Mouse (Mus musculus): Measurements from ENCODE around the gene Sspn.
A peak's percentile ranks its signal among the peaks of the same experiment; 100 is the strongest.

Sspn gene

GRCm38 (mm10) chr6:145977344-145977743, 45.9 kb downstream of the Sspn start:
- no peak for DNase-seq

GRCm38 (mm10) chr6:145977771-145978450, 46.5 kb downstream of the Sspn start:
- DNase-seq = no peak

DNA sequence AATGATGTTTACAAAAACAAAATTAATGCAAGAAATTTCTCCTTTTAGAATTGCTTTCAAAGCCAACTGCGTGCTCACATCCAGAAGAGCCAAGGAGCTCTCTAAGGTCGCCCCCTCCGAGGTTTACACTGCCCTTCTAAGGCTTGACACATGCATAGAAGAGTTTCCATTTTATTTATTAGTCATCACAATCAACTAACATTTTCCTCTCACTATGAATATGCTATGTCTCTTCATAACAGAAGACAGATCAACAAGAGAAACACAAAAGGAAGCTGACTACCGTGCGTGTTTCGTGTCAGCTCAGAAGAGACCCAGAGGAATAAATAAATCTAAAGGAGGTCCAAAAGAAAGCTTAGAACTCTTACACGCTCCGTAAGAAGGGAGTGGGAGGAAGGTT, 49.6 kb downstream of the Sspn start:
- no peak for DNase-seq

DNA sequence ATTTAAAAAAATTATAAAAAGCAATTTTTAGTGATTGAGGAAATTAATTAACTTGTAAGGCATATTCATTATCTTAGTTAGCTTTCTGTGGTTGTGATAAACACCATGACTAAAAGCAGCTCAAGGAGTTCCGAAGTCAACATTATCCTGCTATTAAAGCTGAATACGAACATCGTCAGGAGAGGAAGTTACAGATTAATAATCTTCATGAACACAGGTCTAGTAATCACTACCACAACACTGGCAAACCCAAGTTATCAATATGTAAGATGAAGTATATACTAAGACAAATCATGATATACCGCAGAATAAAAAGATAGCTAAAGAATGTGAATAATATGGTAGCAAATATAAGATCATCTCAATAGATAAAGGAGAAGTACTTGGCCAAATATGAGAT, 50.9 kb downstream of the Sspn start:
- no peak for DNase-seq

DNA sequence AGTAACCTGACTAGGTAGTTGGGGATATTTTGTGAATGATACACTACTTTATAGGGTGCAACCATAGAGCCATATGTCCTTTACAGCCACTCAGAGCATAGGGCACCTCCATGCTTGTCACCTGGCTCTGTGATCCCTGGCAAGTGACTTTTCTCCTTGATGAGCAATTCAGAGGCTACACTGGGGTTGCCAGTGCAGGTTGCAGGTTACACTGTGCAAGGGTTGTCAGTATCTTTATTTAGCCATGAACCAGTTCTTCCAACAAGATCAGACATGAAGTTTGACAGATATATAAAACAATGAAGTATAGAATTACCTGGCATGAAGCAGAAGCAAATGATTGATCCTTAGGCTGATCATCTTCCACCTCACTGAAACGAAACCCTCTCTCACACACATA, 59.1 kb downstream of the Sspn start:
- DNase-seq = no peak

DNA sequence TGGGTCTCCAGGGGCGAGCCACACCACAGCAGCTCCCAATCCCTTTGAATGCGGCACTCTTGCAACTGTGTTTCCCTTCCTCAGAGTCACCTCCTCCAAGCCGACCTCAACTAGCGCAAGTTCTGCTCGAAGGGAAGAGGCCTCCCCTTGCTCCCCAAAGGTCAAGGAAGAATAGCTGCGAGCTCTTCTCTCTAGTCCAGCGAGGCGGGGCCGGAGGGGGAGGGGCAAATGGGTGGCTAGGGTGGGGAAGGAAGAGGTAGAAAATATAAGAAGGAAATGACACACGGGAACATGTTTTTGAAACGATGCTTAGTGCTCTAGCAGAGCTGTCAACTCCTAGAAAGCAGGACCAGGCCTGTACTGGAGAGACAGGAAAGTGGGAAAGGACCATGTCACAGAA, 61.1 kb downstream of the Sspn start:
- DNase-seq = no peak

DNA sequence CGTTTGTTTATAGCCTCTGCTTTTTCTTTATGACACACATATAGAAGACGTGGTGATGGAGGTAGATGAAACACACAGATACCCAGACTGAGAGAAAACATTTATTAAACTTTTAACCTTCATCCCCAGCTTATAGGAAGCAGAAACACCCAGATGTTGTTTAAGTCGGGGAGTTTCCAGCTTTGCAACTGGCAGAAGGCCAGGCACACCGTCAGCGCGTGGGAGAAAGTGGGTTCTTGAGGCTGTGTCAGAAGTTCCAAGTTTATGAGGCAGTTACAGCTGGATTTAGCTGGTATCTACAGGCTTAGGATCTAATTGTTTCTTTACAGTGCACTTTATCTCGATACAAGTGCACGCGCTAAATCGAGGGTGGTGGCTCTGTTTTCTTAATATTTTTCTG, 61.5 kb downstream of the Sspn start:
- peak; percentile 32 for DNase-seq

DNA sequence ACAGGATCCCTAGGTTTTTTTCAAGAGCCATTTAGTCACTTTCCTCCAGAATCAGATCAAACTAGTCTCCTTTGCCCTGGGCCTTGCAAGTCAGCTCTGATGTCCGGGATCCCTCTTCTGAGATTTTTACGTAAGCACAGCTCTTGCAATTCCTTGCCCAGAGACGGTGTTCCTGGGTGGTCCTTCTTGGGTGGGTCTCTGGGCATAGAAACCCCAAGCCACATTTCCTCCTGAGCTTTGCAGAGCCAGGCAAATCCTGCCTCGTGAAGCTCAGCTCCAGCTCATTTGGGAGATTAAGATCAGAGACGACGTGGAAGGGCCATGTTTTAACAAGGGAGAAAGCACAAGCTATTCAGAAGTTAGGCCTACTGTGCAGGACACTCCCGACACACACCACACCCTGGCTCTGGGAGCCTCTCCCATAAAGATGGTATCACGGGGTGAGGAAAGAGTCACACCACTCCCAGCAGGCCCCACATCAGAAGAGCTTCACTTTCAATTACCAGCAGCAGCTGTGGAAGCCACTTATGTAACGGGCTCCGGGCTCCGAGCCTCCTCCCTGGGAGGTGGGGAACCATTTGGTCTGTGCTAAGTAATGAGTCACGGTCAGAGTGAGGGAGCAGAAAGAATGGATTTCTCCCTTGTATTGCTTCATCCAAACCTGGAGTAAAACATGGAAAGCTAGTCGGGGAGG, 67.0 kb downstream of the Sspn start:
- peak; percentile 43 for DNase-seq

DNA sequence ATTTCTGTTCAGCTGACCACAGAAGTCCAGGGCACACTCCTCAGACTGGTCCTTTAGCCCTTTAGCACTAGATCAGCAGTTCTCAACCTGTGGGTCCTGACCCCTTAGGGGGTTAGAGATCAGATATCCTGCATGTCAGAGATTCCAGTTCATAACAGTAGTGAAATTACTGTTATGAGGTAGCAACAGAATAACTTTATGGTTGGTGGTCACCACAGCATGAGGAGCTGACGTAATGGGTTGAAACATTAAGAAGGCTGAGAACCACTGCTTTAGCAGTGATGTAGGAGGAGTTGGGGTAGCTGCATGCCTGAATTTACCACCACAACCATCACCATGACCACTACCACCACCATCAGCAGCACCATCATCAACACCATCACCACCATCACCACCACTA, 69.3 kb downstream of the Sspn start:
- DNase-seq = no peak

GRCm38 (mm10) chr6:146001396-146002191, 70.2 kb downstream of the Sspn start:
- DNase-seq = no peak

- DNase-seq = no peak
These were observed 72.7 kb downstream of the Sspn start for GRCm38 (mm10) chr6:146004174-146004601.

DNA sequence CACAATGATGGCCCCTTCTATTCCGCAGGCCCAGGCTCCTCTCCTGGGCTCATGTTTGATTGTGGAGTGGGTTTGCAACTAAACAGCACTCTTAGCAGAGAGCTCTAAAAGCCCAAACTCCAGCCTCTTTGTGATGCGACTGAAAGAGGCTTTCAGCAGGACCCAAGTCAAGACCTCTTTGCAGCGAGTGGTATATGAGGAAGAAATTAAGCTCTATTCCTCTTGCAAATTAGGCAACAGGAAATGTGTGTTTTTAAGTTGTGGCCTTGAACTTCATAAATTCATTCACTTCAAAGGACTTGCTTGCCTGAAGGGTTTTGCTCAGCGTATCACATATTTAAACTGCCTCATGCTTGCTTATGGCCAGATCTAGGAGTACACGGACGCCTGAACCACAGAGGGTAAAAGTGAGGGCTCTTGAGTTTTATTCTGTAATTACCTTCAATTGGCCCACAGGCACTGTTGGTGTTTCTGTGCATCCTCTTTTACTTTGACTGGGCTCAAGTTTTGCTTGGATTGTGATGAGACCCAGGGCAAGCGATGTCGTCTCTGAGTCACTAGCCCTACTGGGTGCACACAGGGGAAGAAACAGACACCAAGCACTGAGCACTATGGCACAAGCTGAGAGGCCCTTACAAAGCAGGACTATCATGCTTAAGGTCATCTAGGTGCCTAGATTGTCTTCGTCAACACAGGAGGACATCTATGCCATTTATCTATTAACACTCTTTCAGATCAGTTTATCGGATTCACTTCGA, 73.9 kb downstream of the Sspn start:
- DNase-seq = no peak

- DNase-seq = no peak
These were observed 74.6 kb downstream of the Sspn start for GRCm38 (mm10) chr6:146005935-146006564.

DNA sequence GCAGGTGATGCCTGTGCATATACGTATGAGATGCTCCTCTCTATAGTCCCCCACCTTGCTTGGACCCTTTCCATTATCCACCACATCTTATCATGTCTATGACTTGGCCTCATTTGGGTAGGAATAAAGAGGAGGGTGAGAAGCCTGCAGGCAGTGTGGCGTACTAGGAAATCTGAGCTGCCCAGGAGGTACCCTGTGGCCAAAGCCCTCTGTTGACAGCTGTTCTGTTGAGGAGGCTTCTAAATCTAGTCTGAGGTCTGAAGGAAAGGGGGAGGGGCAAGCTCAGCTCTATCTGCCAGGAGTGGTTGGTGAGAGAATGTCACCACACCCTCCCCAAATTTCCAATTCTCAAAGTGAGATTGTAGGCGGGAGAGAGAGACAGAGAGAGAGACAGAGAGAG, 75.3 kb downstream of the Sspn start:
- no peak for DNase-seq

DNA sequence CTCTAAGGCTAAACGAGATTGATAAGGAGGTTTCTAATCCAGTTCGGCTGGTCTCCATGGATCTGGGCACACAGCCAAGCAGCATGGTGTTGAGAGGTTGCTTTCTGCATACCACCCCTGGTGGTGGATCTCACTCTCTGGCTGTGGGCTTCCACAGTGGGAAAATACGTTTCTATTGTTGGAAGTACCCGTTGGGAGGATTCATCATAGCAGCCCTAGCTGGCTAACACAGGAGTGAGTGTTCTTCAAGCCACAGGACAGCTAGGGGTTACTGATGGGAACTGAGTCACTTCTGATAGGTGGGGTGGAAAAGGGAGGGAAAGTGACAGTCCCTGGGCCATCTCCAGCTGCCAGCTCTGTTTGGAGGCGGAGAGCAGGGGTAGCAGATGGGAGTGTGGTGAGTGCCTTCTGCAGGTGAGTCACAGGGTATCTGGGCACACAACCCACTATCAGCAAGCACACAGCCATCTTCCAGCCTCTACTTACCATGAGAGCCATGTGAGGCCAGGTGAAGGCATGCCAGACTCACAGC, 77.1 kb downstream of the Sspn start:
- DNase-seq = peak; percentile 62

DNA sequence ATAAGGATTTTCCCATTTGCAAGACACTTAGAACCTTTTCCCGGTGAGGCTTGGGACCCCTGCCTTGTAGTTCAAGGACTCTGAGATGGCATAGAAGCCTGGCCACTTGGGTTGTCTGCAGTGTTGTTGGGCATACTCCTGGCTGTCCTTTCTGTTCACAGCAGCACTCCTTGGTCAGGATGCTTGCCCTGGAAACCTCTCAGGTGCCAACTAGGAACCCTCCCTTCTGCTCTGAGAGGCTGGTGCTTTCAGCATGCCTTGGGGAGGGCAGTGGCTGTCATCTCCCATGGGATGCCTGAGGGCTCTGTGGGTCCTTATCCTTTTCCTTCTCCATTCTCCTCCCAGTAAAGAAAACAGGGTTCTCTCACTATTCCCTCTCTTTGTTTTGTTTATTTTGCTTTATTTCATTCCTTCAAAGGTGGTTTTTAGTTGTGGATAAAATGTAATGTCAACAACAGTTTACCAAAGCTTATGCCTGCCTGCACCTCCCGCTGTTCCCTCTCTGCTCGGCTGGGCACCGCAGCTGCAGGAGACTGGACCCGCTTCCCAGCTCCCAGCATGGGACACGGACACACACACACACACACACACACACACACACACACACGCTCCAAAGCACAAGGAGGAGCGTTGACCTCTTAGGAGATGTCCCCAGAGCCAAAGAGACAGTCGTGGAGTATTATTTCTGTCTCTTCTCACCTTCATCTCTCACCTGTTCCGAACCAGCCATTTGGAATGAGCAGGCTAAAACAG, 77.9 kb downstream of the Sspn start:
- DNase-seq = no peak

GRCm38 (mm10) chr6:146010093-146010764, 78.8 kb downstream of the Sspn start:
- DNase-seq = no peak

GRCm38 (mm10) chr6:146014312-146014711, 82.9 kb downstream of the Sspn start:
- DNase-seq = no peak

All from right cerebral cortex, postnatal 14 days (tissue).